Mouse (Mus musculus): Measurements from ENCODE around the gene Ssmem1. TPM values are rescaled to one million over a fixed set of nuclear protein-coding genes. Genes with fewer than 3 reads are reported as not detected.
A peak's percentile ranks its signal among the peaks of the same experiment; 100 is the strongest.

Gene Ssmem1
- polyA plus RNA-seq, 1 experiment from 2014 or later, result 0.36 TPM

GRCm38 (mm10) chr6:30469370-30469769, 40.3 kb upstream of the Ssmem1 start:
- no peak for DNase-seq (ENCODE audit: low spot score)
- no peaks in the 10 kb centered on the region for H3K9me3 ChIP-seq (replicated peaks; ENCODE audit: control insufficient read depth, low read length)
- ATAC-seq (replicated peaks; ENCODE audit: insufficient number of reproducible peaks, low FRiP score, low TSS enrichment, low read depth), result no peak
- H3K27me3 ChIP-seq (ENCODE audit: control insufficient read depth, insufficient read depth, low read length), result no peaks in the 10 kb centered on the region
- H3K36me3 ChIP-seq (replicated peaks; ENCODE audit: control insufficient read depth, insufficient read depth, low read depth, low read length), result no peaks in the 10 kb centered on the region
- no peak overlapping the region for H3K4me3 ChIP-seq (ENCODE audit: low read depth, low read length)
- H3K4me1 ChIP-seq (ENCODE audit: control insufficient read depth, insufficient read depth, low read length), result no peaks in the 10 kb centered on the region
- H3K4me2 ChIP-seq (ENCODE audit: low read depth, low read length), result no peak overlapping the region
- 91% methylated on average over 12 of the region's 12 CpGs for WGBS
- no peak overlapping the region for H3K9ac ChIP-seq (replicated peaks; ENCODE audit: low read length)
- no peak overlapping the region for H3K27ac ChIP-seq (replicated peaks; ENCODE audit: low read depth, low read length)

- Histone ChIP-seq H3K4me2 (ENCODE audit: low read depth, low read length) (no peak overlapping the region), H3K36me3 (replicated peaks; ENCODE audit: control insufficient read depth, insufficient read depth, low read depth, low read length) (no peaks in the 10 kb centered on the region), H3K9me3 (replicated peaks; ENCODE audit: control insufficient read depth, low read length) (no peaks in the 10 kb centered on the region), H3K9ac (replicated peaks; ENCODE audit: low read length) (no peak overlapping the region), H3K4me3 (ENCODE audit: low read depth, low read length) (no peak overlapping the region), H3K27me3 (ENCODE audit: control insufficient read depth, insufficient read depth, low read length) (no peaks in the 10 kb centered on the region), H3K4me1 (ENCODE audit: control insufficient read depth, insufficient read depth, low read length) (no peaks in the 10 kb centered on the region), H3K27ac (replicated peaks; ENCODE audit: low read depth, low read length) (no peak overlapping the region)
- 58% methylated on average over 3 of the region's 3 CpGs for WGBS
- no peak for ATAC-seq (replicated peaks; ENCODE audit: insufficient number of reproducible peaks, low FRiP score, low TSS enrichment, low read depth)
- peak; percentile 57 for DNase-seq (ENCODE audit: low spot score)
Observed at GRCm38 (mm10) chr6:30471706-30472105, 37.9 kb upstream of the Ssmem1 start.

- 72% methylated on average over 10 of the region's 10 CpGs for WGBS
- H3K4me2 ChIP-seq (ENCODE audit: low read depth, low read length), result no peak overlapping the region
- no peak overlapping the region for H3K9ac ChIP-seq (replicated peaks; ENCODE audit: low read length)
- no peak overlapping the region for H3K4me3 ChIP-seq (ENCODE audit: low read depth, low read length)
- H3K9me3 ChIP-seq (replicated peaks; ENCODE audit: control insufficient read depth, low read length), result no peaks in the 10 kb centered on the region
- H3K27ac ChIP-seq (replicated peaks; ENCODE audit: low read depth, low read length), result no peak overlapping the region
- H3K36me3 ChIP-seq (replicated peaks; ENCODE audit: control insufficient read depth, insufficient read depth, low read depth, low read length), result no peaks in the 10 kb centered on the region
- ATAC-seq (replicated peaks; ENCODE audit: insufficient number of reproducible peaks, low FRiP score, low TSS enrichment, low read depth), result no peak
- H3K4me1 ChIP-seq (ENCODE audit: control insufficient read depth, insufficient read depth, low read length), result no peaks in the 10 kb centered on the region
- no peaks in the 10 kb centered on the region for H3K27me3 ChIP-seq (ENCODE audit: control insufficient read depth, insufficient read depth, low read length)
- DNase-seq (ENCODE audit: low spot score), result no peak
Observed at GRCm38 (mm10) chr6:30476025-30476765, 33.5 kb upstream of the Ssmem1 start.

- Histone ChIP-seq H3K4me1 (ENCODE audit: control insufficient read depth, insufficient read depth, low read length) (no peaks in the 10 kb centered on the region), H3K36me3 (replicated peaks; ENCODE audit: control insufficient read depth, insufficient read depth, low read depth, low read length) (no peaks in the 10 kb centered on the region), H3K27me3 (ENCODE audit: control insufficient read depth, insufficient read depth, low read length) (no peaks in the 10 kb centered on the region), H3K9me3 (replicated peaks; ENCODE audit: control insufficient read depth, low read length) (no peaks in the 10 kb centered on the region), H3K27ac (replicated peaks; ENCODE audit: low read depth, low read length) (no peak overlapping the region), H3K4me3 (ENCODE audit: low read depth, low read length) (no peak overlapping the region), H3K9ac (replicated peaks; ENCODE audit: low read length) (no peak overlapping the region), H3K4me2 (ENCODE audit: low read depth, low read length) (no peak overlapping the region)
- WGBS, result 82% methylated on average over 8 of the region's 8 CpGs
- ATAC-seq (replicated peaks; ENCODE audit: insufficient number of reproducible peaks, low FRiP score, low TSS enrichment, low read depth) (no peak), DNase-seq (ENCODE audit: low spot score) (no peak)
Observed at GRCm38 (mm10) chr6:30477210-30477714, 32.4 kb upstream of the Ssmem1 start.

- Histone ChIP-seq H3K4me2 (ENCODE audit: low read depth, low read length) (no peak overlapping the region), H3K9ac (replicated peaks; ENCODE audit: low read length) (no peak overlapping the region), H3K4me3 (ENCODE audit: low read depth, low read length) (no peak overlapping the region), H3K36me3 (replicated peaks; ENCODE audit: control insufficient read depth, insufficient read depth, low read depth, low read length) (0 out of 2 replicates have a peak, but pooled peaks cover 2% of the 10 kb centered on the region), H3K4me1 (ENCODE audit: control insufficient read depth, insufficient read depth, low read length) (no peaks in the 10 kb centered on the region), H3K27me3 (ENCODE audit: control insufficient read depth, insufficient read depth, low read length) (no peaks in the 10 kb centered on the region), H3K9me3 (replicated peaks; ENCODE audit: control insufficient read depth, low read length) (no peaks in the 10 kb centered on the region), H3K27ac (replicated peaks; ENCODE audit: low read depth, low read length) (no peak overlapping the region)
- ATAC-seq (replicated peaks; ENCODE audit: insufficient number of reproducible peaks, low FRiP score, low TSS enrichment, low read depth), result no peak
- 88% methylated on average over 6 of the region's 6 CpGs for WGBS
- DNase-seq (ENCODE audit: low spot score), result no peak
Observed at GRCm38 (mm10) chr6:30477784-30478183, 31.9 kb upstream of the Ssmem1 start.

- H3K4me2 ChIP-seq (ENCODE audit: low read depth, low read length), result no peak overlapping the region
- WGBS, result 94% methylated on average over 3 of the region's 3 CpGs
Observed at GRCm38 (mm10) chr6:30479418-30479817, 30.2 kb upstream of the Ssmem1 start.

GRCm38 (mm10) chr6:30482908-30483307, 26.7 kb upstream of the Ssmem1 start:
- Histone ChIP-seq H3K4me3 (ENCODE audit: low read depth, low read length) (no peak overlapping the region), H3K4me1 (ENCODE audit: control insufficient read depth, insufficient read depth, low read length) (no peaks in the 10 kb centered on the region), H3K9me3 (replicated peaks; ENCODE audit: control insufficient read depth, low read length) (no peaks in the 10 kb centered on the region), H3K4me2 (ENCODE audit: low read depth, low read length) (no peak overlapping the region), H3K27ac (replicated peaks; ENCODE audit: low read depth, low read length) (no peak overlapping the region), H3K27me3 (ENCODE audit: control insufficient read depth, insufficient read depth, low read length) (no peaks in the 10 kb centered on the region), H3K36me3 (replicated peaks; ENCODE audit: control insufficient read depth, insufficient read depth, low read depth, low read length) (peaks cover 14% of the 10 kb centered on the region), H3K9ac (replicated peaks; ENCODE audit: low read length) (no peak overlapping the region)
- WGBS, result 83% methylated on average over 2 of the region's 2 CpGs
- DNase-seq (ENCODE audit: low spot score) (no peak), ATAC-seq (replicated peaks; ENCODE audit: insufficient number of reproducible peaks, low FRiP score, low TSS enrichment, low read depth) (no peak)

More at GRCm38 (mm10) chr6:30479418-30479817, 30.2 kb upstream of the Ssmem1 start:
- H3K4me1 ChIP-seq (ENCODE audit: control insufficient read depth, insufficient read depth, low read length), result no peaks in the 10 kb centered on the region
- no peak overlapping the region for H3K4me3 ChIP-seq (ENCODE audit: low read depth, low read length)
- H3K27me3 ChIP-seq (ENCODE audit: control insufficient read depth, insufficient read depth, low read length), result no peaks in the 10 kb centered on the region
- no peak for ATAC-seq (replicated peaks; ENCODE audit: insufficient number of reproducible peaks, low FRiP score, low TSS enrichment, low read depth)
- H3K9ac ChIP-seq (replicated peaks; ENCODE audit: low read length), result no peak overlapping the region
- no peak overlapping the region for H3K27ac ChIP-seq (replicated peaks; ENCODE audit: low read depth, low read length)
- no peaks in the 10 kb centered on the region for H3K9me3 ChIP-seq (replicated peaks; ENCODE audit: control insufficient read depth, low read length)
- peaks cover 7% of the 10 kb centered on the region for H3K36me3 ChIP-seq (replicated peaks; ENCODE audit: control insufficient read depth, insufficient read depth, low read depth, low read length)
- no peak for DNase-seq (ENCODE audit: low spot score)

- no peak overlapping the region for H3K27ac ChIP-seq (replicated peaks; ENCODE audit: low read depth, low read length)
- H3K4me1 ChIP-seq (ENCODE audit: control insufficient read depth, insufficient read depth, low read length), result no peaks in the 10 kb centered on the region
- H3K27me3 ChIP-seq (ENCODE audit: control insufficient read depth, insufficient read depth, low read length), result no peaks in the 10 kb centered on the region
- DNase-seq (ENCODE audit: low spot score) (no peak), ATAC-seq (replicated peaks; ENCODE audit: insufficient number of reproducible peaks, low FRiP score, low TSS enrichment, low read depth) (no peak)
- 89% methylated on average over 6 of the region's 6 CpGs for WGBS
- H3K36me3 ChIP-seq (replicated peaks; ENCODE audit: control insufficient read depth, insufficient read depth, low read depth, low read length), result peaks cover 14% of the 10 kb centered on the region
- no peak overlapping the region for H3K4me2 ChIP-seq (ENCODE audit: low read depth, low read length)
- H3K4me3 ChIP-seq (ENCODE audit: low read depth, low read length), result no peak overlapping the region
- H3K9me3 ChIP-seq (replicated peaks; ENCODE audit: control insufficient read depth, low read length), result no peaks in the 10 kb centered on the region
- no peak overlapping the region for H3K9ac ChIP-seq (replicated peaks; ENCODE audit: low read length)
Observed at GRCm38 (mm10) chr6:30486504-30486903, 23.1 kb upstream of the Ssmem1 start.

All from embryonic facial prominence, embryonic 11.5 days (tissue).